In genomic region chr5:76140730-76141066, GRCm38 (mm10) we compare ENCODE assay signal across 8 mouse cellular contexts. TPM values are rescaled to one million over a fixed set of nuclear protein-coding genes. Genes with fewer than 3 reads are reported as not detected.
DNase-seq lines count a peak whose midpoint lies in the region; ATAC-seq and TF ChIP-seq lines count a peak whose summit lies in the region.

No protein-coding gene starts in this region.

- intact Hi-C loops in left cerebral cortex, adult 2 months (cut with DNase I): loop anchor here (2.0 to 10.0 kb wide), 3 partner anchors 42 to 402 kb away; partner anchors contain the start of genes Clock and Tmem165

- H3K27ac ChIP-seq in left cerebral cortex, adult 2 months: peak overlapping the region; percentile 99
- H3K27ac ChIP-seq in embryonic facial prominence, embryonic 14.5 days (replicated peaks; ENCODE audit: low read depth, low read length): peak overlapping the region; percentile 97
- peak overlapping the region; percentile 96 for H3K27ac ChIP-seq in intestine, postnatal 0 days (ENCODE audit: low read depth, low read length)
- peak overlapping the region; percentile 88; the same call in 1 of the 2 replicates for H3K27ac ChIP-seq in neural tube, embryonic 14.5 days (ENCODE audit: low read depth, low read length)

- peaks cover 12% of the 10 kb centered on the region for H3K4me1 ChIP-seq in embryonic facial prominence, embryonic 14.5 days (ENCODE audit: control insufficient read depth, insufficient read depth, low read length)
- peaks cover 13% of the 10 kb centered on the region; the same call in 1 of the 2 replicates for H3K4me1 ChIP-seq in intestine, postnatal 0 days (replicated peaks; ENCODE audit: control insufficient read depth, insufficient read depth, low read length)
- peaks cover 4% of the 10 kb centered on the region; the same call in 1 of the 2 replicates for H3K4me1 ChIP-seq in neural tube, embryonic 14.5 days (ENCODE audit: control insufficient read depth, insufficient read depth, low read length)

- H3K9ac ChIP-seq in embryonic facial prominence, embryonic 14.5 days (ENCODE audit: low read depth, low read length): peak overlapping the region; percentile 90
- H3K9ac ChIP-seq in intestine, postnatal 0 days (ENCODE audit: low read depth, low read length): peak overlapping the region; percentile 83
- peak overlapping the region; percentile 81 for H3K9ac ChIP-seq in neural tube, embryonic 14.5 days (replicated peaks; ENCODE audit: low read depth, low read length)

- no peaks in the 10 kb centered on the region for H3K36me3 ChIP-seq in embryonic facial prominence, embryonic 14.5 days (ENCODE audit: control insufficient read depth, insufficient read depth, low read length)
- H3K36me3 ChIP-seq in intestine, postnatal 0 days (ENCODE audit: control insufficient read depth, insufficient read depth): no peaks in the 10 kb centered on the region
- H3K36me3 ChIP-seq in neural tube, embryonic 14.5 days (ENCODE audit: control insufficient read depth, insufficient read depth, low read length): no peaks in the 10 kb centered on the region

- DNase-seq in left cerebral cortex, adult 2 months (ENCODE audit: extremely low spot score in 1 of 2, low spot score in 2 of 2): no peak
- no peak for DNase-seq in left cerebral cortex, adult 9 months (ENCODE audit: low spot score in 2 of 2)
- DNase-seq in embryonic facial prominence, embryonic 14.5 days (ENCODE audit: low spot score): no peak
- no peak for DNase-seq in retina, embryonic 14.5 days (ENCODE audit: low spot score)
- DNase-seq in kidney, postnatal 36 days: no peak
- DNase-seq in T-cell, adult 2 months (ENCODE audit: low spot score): no peak

- 6% methylated on average over 9 of the region's 9 CpGs for WGBS in embryonic facial prominence, embryonic 14.5 days
- 4% methylated on average over 9 of the region's 9 CpGs for WGBS in intestine, postnatal 0 days
- 10% methylated on average over 9 of the region's 9 CpGs for WGBS in neural tube, embryonic 14.5 days

- H3K9me3 ChIP-seq in embryonic facial prominence, embryonic 14.5 days (ENCODE audit: control insufficient read depth, low read length): no peaks in the 10 kb centered on the region
- H3K9me3 ChIP-seq in intestine, postnatal 0 days (ENCODE audit: control insufficient read depth): no peaks in the 10 kb centered on the region
- H3K9me3 ChIP-seq in neural tube, embryonic 14.5 days (ENCODE audit: control insufficient read depth, low read length): no peaks in the 10 kb centered on the region

- peak overlapping the region; percentile 81 for H3K4me2 ChIP-seq in embryonic facial prominence, embryonic 14.5 days (ENCODE audit: low read depth, low read length)
- peak overlapping the region; percentile 80 for H3K4me2 ChIP-seq in intestine, postnatal 0 days (replicated peaks; ENCODE audit: low read depth)
- peak overlapping the region; percentile 83 for H3K4me2 ChIP-seq in neural tube, embryonic 14.5 days (ENCODE audit: low read depth, low read length)

- H3K4me3 ChIP-seq in left cerebral cortex, adult 2 months: peak overlapping the region; percentile 79
- H3K4me3 ChIP-seq in embryonic facial prominence, embryonic 14.5 days (ENCODE audit: low read depth, low read length): peak overlapping the region; percentile 68
- H3K4me3 ChIP-seq in intestine, postnatal 0 days (ENCODE audit: low read depth, low read length): peak overlapping the region; percentile 57
- H3K4me3 ChIP-seq in neural tube, embryonic 14.5 days (ENCODE audit: low read depth, low read length): peak overlapping the region; percentile 70

- H3K27me3 ChIP-seq in embryonic facial prominence, embryonic 14.5 days (replicated peaks; ENCODE audit: control insufficient read depth, insufficient read depth, low read length): no peaks in the 10 kb centered on the region
- H3K27me3 ChIP-seq in intestine, postnatal 0 days (replicated peaks; ENCODE audit: control insufficient read depth, insufficient read depth, low read length): no peaks in the 10 kb centered on the region
- H3K27me3 ChIP-seq in neural tube, embryonic 14.5 days (ENCODE audit: control insufficient read depth, insufficient read depth, low read length): no peaks in the 10 kb centered on the region

- peak; percentile 48 for ATAC-seq in embryonic facial prominence, embryonic 14.5 days (ENCODE audit: low read depth)
- ATAC-seq in intestine, postnatal 0 days: peak; percentile 48; the same call in 1 of the 2 replicates
- ATAC-seq in neural tube, embryonic 14.5 days (ENCODE audit: low read depth): peak; percentile 53

- no peak for TF ChIP-seq CTCF in left cerebral cortex, adult 2 months (IDR thresholded peaks at IDR 0.05)
- no peak for TF ChIP-seq CTCF in intestine, postnatal 0 days (IDR thresholded peaks at IDR 0.05; ENCODE audit: low read depth)

RNA-seq across cellular contexts. Expression of gene Srd5a3, which starts 0.6 kb away (rescaled TPM):
- total RNA-seq in left cerebral cortex, adult 2 months (2021): 10 to 100 TPM; 19.8 to 21.8 TPM
- polyA plus RNA-seq in embryonic facial prominence, embryonic 14.5 days (2014; fragmentation: Nextera tagmentation; extraction: Ambion mirVana): 27.6 and 31.0 TPM in 2 replicates
- polyA plus RNA-seq in intestine, postnatal 0 days (2015; fragmentation: Nextera tagmentation; extraction: Ambion mirVana): 41.5 and 44.1 TPM in 2 replicates
- polyA plus RNA-seq in neural tube, embryonic 14.5 days (2014; fragmentation: Nextera tagmentation; extraction: Ambion mirVana): 14.2 and 16.3 TPM in 2 replicates

RNA-seq across cellular contexts. Expression of gene Tmem165, which starts 43.0 kb away (rescaled TPM):
- 10 to 100 TPM; 32.2 to 32.5 TPM for total RNA-seq in left cerebral cortex, adult 2 months (2021)
- 126 and 130 TPM in 2 replicates for polyA plus RNA-seq in embryonic facial prominence, embryonic 14.5 days (2014; fragmentation: Nextera tagmentation; extraction: Ambion mirVana)
- 75.1 and 75.9 TPM in 2 replicates for polyA plus RNA-seq in intestine, postnatal 0 days (2015; fragmentation: Nextera tagmentation; extraction: Ambion mirVana)
- 54.0 and 63.5 TPM in 2 replicates for polyA plus RNA-seq in neural tube, embryonic 14.5 days (2014; fragmentation: Nextera tagmentation; extraction: Ambion mirVana)
